Mouse (Mus musculus) mouse trophoblast stem cell (cell line): ENCODE measurements around the gene Pld3.

Experiments used
- in situ Hi-C, 2 experiments: fragments of 300-500 bp; cut with MseI, MboI; formaldehyde crosslinking; loops; 2 replicates in 1 of 2; 3 replicates in 1 of 2; pipeline ENCODE4 v1.15.1; 2025

The Pld3 gene

DNA sequence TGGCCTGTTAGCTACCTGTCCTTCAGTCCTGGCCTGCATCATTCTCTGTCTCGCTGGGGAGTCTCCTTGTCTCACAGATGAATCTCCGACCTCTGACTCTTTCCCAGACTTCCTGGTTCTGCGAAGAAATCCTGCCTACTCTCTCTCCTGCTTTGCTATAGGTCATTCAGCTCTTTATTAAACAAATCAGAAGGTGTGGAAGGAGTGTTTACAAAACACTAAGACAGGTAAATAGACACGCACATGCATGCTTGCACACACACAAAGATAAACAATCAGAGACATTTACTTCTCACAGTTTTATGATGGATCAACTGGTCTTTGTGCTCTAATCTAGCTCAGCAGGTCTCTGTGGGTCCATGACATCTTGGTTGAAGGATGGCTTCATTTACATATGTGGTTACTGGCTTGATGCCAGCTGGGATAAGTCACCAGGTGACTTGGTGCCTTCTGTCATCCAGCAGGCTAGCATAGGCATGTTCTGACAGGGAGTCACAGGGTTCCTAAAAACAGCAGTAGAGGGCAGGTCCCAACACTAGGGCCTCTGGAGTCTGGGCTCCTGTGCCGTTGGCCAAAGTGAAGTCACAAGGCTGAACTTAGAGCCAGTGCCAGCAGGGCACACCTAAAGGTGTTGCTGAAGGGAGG, 16.7 kb upstream of the Pld3 start:
- in situ Hi-C loops: no loop called here

DNA sequence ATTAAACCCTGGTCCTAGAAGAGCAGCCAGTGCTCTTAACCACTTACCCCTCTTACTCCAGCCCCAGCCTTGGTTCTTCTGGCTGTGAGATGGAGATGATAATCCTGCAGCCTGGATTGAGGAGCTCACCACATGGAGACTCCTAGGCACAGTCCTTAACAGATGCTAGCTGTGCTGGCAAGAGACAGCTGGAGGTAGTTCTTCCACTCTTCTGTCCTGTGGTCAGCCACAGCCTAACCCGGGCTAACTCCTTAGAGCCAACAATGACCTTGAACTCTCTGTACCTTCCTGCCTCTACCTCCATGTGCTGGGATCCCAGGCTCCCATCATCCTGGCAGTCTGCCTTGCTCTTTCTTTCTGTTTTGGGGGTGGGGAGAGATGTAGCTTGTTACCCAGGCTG, 8.0 kb upstream of the Pld3 start:
- in situ Hi-C loops: no loop called here

GRCm38 (mm10) chr7:27560291-27560887, 7.4 kb upstream of the Pld3 start:
- in situ Hi-C loops: no loop called here

DNA sequence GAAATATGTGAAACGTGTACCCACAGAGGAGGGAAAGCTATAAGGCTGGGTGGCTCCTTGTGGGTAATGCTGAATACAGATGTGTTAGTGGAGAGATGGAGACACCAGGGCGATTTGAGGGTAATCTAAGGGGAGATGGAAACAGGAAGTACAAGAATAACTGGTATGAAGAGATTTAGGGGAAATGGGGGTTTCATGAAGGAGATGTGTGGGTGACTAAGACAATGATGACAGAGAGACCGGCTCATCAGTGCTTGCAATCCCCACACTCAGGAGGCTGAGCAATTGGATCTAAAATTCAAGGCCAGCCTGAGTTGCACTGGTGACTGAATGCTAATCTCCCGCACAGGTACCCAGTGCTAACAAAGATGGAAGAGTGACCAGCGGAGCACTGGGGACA, 948 bp downstream of the Pld3 start:
- in situ Hi-C loops: no loop called here

GRCm38 (mm10) chr7:27549597-27549996, 3.4 kb downstream of the Pld3 start:
- in situ Hi-C loops: no loop called here

DNA sequence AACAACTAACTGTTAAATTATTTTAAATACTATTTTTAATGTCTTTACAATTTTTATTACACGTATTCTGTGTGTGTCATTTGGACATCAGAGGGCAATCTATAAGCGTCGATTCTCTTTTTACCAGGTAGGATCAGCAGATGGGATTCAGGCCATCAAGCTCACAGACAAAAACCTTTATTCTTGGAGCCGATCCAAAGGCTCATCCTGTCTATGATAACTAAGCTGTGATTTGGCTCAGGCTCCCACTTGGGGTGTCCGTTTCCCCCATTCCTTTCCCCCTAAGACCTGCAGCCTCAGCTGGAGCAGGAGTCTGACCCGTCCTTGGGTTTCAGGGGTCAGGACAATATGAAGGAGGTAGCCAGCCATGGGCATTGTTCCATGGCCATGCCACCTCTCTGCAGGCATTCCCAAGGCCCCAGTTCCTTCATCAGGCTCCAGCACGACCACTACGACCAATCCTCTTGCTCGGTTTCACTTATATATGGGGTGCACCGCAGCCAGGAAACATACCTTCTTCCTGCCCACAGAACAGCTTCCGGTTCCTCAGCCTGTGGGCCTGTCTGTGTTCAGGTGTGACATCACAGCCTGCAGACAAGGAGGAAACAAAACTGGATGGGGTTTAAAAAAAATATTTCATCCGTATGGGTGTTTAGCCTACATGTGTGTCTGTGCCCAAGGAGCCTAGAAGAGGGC, 8.2 kb downstream of the Pld3 start:
- in situ Hi-C loops: no loop called here

- in situ Hi-C loops: no loop called here
Measured at GRCm38 (mm10) chr7:27543851-27544250, 9.2 kb downstream of the Pld3 start.

DNA sequence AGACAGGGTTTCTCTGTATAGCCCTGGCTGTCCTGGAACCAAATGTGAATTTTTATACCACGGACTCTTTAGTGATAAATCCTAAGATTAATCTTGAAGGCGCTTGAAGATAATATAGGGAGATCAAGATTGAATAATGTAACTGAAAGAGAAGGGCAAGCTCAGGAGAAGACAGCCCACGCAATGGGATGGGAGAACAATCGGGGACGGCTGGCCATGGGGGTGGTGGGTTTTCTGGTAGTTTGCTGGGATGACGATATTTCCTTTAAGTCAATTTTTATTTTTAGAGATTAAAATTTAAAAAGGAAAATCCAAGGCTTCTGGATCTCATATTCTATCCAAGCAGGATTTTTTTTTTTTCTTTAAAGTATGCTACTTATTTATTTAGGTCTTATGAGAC, 10.0 kb downstream of the Pld3 start:
- in situ Hi-C loops: no loop called here

GRCm38 (mm10) chr7:27542392-27543033, 10.5 kb downstream of the Pld3 start:
- in situ Hi-C loops: no loop called here

GRCm38 (mm10) chr7:27541922-27542321, 11.1 kb downstream of the Pld3 start:
- in situ Hi-C loops: no loop called here

DNA sequence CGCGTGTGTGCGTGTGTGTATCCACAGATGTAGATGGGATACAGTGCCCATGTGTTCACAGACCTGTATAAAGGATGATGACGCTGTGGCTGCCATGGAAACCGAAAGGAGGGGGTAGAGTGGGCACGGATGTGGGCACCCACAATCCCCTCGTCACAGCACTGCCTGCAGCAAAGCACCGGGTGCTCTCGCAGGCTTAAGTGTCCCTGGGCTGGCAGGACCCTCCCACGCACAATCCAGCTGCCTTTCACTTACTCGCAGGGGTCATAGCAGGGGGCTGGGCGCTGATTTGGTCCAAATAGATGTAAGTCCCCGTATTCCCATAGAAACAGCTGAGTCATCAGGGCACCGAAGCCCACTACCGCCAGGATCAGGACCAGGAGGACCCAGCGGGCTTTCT, 11.6 kb downstream of the Pld3 start:
- in situ Hi-C loops: no loop called here

GRCm38 (mm10) chr7:27540935-27541334, 12.1 kb downstream of the Pld3 start:
- in situ Hi-C loops: no loop called here

- in situ Hi-C loops: no loop called here
Measured at GRCm38 (mm10) chr7:27540521-27540920, 12.5 kb downstream of the Pld3 start.

DNA sequence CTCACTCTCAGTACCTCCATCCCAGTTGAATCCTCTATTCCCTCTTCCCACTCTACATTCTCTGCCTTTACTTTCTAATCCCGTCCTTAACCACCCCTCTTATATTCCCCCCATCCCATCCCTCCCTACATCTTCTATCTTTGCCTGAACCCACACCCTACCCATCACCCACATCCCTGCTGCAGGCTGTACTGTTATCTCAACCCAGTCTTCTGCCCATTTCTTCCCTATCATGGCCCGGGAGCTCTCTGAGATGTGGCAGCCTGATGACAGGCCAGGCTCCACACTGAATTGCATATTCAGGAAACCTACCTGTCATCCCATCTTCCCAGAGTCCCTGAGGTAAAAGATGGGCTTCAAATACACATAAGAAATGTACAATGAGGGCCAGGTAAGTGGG, 14.2 kb downstream of the Pld3 start:
- in situ Hi-C loops: no loop called here

DNA sequence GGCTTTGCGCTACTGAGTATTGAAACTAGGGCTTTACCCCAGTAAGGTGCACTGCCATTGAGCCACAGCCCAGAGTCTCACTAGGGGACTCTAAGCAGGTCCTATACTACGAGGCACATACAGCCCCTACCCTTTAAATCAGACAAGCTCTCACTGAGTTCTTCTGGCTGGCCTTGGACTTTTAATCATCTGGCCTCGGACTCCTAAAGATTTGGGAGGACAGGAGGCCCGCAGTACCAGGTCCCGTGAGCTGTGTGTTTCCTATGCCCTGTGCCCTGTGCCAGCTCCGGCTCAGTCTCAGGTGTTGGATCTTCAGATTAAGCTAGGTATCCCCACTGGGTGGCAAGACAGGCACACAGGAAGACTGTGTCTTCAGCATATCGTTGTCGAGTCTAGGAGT, 15.0 kb downstream of the Pld3 start:
- in situ Hi-C loops: no loop called here

- in situ Hi-C loops: no loop called here
Measured at GRCm38 (mm10) chr7:27536618-27537017, 16.4 kb downstream of the Pld3 start.

GRCm38 (mm10) chr7:27535386-27535785, 17.6 kb downstream of the Pld3 start:
- in situ Hi-C loops: no loop called here

DNA sequence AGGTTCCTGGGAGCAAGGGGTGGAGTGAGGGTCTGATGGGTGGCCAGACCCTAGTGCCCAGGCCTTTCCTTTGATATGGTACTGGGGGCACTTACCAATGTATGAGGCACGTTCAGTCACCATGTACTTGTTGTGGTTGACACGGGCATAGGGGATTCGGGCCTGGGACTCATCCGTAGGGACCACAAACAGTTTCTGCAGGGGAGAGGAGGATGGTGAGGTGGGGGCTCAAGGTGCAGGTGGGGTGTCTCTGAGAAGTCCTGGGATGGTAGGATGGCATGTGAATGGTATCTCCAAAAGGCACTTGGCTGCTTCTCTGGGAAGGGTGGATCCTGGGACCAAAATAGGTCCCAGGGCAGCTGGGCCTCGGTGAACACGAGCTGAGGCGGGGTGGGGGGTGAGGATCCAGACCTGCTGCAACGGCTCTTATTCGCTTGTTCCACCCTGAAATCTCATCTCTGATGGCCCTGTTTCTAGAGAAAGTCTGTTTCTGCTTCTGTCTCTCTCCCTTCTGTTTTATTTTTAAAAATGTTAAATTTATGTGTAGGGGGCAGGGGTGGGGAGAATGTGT, 20.5 kb downstream of the Pld3 start:
- in situ Hi-C loops: no loop called here

- in situ Hi-C loops: no loop called here
Measured at GRCm38 (mm10) chr7:27531707-27532106, 21.3 kb downstream of the Pld3 start.

GRCm38 (mm10) chr7:27530937-27531336, 22.1 kb downstream of the Pld3 start:
- in situ Hi-C loops: no loop called here

DNA sequence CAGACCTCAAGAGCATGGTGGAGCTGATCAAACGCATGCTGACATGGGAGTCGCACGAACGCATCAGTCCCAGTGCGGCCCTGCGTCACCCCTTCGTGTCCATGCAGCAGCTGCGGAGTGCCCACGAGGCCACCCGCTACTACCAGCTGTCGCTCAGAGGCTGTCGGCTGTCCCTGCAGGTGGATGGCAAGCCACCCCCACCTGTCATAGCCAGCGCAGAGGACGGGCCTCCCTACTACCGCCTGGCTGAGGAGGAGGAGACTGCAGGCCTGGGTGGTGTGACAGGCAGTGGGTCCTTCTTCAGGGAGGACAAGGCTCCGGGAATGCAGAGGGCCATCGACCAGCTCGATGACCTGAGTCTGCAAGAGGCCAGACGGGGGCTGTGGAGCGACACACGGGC, 23.9 kb downstream of the Pld3 start:
- in situ Hi-C loops: no loop called here

GRCm38 (mm10) chr7:27526039-27526827, 26.8 kb downstream of the Pld3 start:
- in situ Hi-C loops: no loop called here
